Mouse (Mus musculus): ENCODE results near the gene 4921530L21Rik. TPM values are rescaled to one million over a fixed set of nuclear protein-coding genes. Genes with fewer than 3 reads are reported as not detected.
A peak's percentile ranks its signal among the peaks of the same experiment; 100 is the strongest.

4921530L21Rik gene
- polyA plus RNA-seq (2014; fragmentation: Nextera tagmentation; extraction: Ambion mirVana) = not detected in 2 replicates

DNA sequence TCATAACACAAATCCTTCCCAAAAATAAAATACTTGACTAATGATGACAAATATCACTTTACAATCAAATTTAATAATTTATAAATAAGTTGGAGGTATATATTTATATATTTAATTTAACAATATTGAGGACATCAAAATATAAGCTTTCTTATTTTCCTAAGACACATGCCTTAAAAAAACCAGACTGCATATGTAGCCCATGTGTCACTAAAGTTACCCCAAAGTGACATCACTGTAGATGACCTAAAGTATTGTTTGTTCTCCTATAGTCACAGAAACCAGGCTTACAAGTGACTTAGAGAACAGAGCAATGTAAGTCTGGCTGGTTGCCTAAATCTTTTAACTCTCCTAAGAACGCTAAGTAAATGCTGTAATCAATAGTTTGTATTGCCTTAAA, at the start of gene 4921530L21Rik:
Gene 4921530L21Rik, plus strand, starts transcription at position 301 of the 400 bp plus-strand sequence.
- Histone ChIP-seq H3K9ac (ENCODE audit: low read length) (no peak within 1 kb of the TSS), H3K4me1 (ENCODE audit: control insufficient read depth, insufficient read depth, low read length) (no peaks in the 10 kb centered on the region), H3K9me3 (ENCODE audit: control insufficient read depth, low read length) (no peaks in the 10 kb centered on the region), H3K36me3 (ENCODE audit: control insufficient read depth, insufficient read depth, low read length) (no peaks in the 10 kb centered on the region), H3K27me3 (ENCODE audit: control insufficient read depth, insufficient read depth, low read length) (no peaks in the 10 kb centered on the region), H3K4me2 (ENCODE audit: low read depth) (no peak within 1 kb of the TSS), H3K27ac (ENCODE audit: low read depth, low read length) (no peak within 1 kb of the TSS), H3K4me3 (ENCODE audit: low read depth, low read length) (no peak within 1 kb of the TSS)
- ATAC-seq (ENCODE audit: insufficient read depth, low FRiP score, low TSS enrichment) = no peak
- DNase-seq (ENCODE audit: low spot score) = no peak
- WGBS = 95% methylated on average over 1 of the region's 1 CpGs

DNA sequence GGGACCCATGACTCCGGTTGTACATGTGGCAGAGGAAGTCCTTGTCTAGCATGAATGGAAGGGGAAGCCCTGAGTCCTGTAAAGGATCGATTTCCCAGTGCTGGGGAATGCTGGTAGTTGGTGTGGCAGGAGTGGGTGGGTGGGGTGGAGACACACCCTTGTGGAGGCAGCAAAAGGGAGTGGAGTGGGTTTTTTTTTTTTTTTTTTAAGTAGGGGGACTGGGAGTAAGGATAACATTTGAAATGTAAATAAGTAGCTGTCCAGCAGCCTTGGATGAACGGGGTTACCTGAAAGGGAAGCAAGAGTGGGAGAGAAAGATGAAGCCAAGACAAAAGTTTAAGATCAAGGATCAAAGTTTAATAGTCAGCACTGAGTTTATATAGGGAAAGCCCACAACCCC, 47.2 kb upstream of the 4921530L21Rik start:
- WGBS = 66% methylated on average over 3 of the region's 3 CpGs

DNA sequence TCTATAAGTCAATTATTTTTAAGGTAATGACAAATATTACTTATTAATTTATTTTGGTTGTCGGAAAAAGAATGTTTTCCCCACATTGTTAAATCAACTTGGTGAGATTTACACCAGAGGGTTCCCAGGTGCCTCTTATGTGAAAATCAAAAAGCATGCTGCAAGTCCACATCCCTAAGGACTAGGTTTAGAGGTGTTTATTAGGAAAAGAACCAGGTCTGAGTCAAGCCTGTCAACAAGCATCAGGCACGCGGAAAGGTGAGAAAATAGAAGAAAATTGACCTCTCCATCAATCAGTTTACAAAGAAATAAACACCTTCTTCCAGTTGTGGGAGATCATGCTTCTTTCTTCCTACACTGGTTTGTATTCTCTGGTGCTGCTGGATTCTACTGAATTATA, 18.1 kb upstream of the 4921530L21Rik start:
- no peak overlapping the region for H3K9ac ChIP-seq (ENCODE audit: low read length)
- no peak for DNase-seq (ENCODE audit: low spot score)
- no peak overlapping the region for H3K4me2 ChIP-seq (ENCODE audit: low read depth)
- no peaks in the 10 kb centered on the region for H3K9me3 ChIP-seq (ENCODE audit: control insufficient read depth, low read length)
- no peaks in the 10 kb centered on the region for H3K4me1 ChIP-seq (ENCODE audit: control insufficient read depth, insufficient read depth, low read length)
- 88% methylated on average over 3 of the region's 3 CpGs for WGBS
- no peaks in the 10 kb centered on the region for H3K27me3 ChIP-seq (ENCODE audit: control insufficient read depth, insufficient read depth, low read length)
- H3K4me3 ChIP-seq (ENCODE audit: low read depth, low read length) = no peak overlapping the region
- no peaks in the 10 kb centered on the region for H3K36me3 ChIP-seq (ENCODE audit: control insufficient read depth, insufficient read depth, low read length)
- ATAC-seq (ENCODE audit: insufficient read depth, low FRiP score, low TSS enrichment) = no peak
- no peak overlapping the region for H3K27ac ChIP-seq (ENCODE audit: low read depth, low read length)

More for the DNA sequence above, 47.2 kb upstream of the 4921530L21Rik start:
- DNase-seq (ENCODE audit: low spot score) (no peak), ATAC-seq (ENCODE audit: insufficient read depth, low FRiP score, low TSS enrichment) (no peak)
- no peaks in the 10 kb centered on the region for H3K4me1 ChIP-seq (ENCODE audit: control insufficient read depth, insufficient read depth, low read length)
- no peaks in the 10 kb centered on the region for H3K36me3 ChIP-seq (ENCODE audit: control insufficient read depth, insufficient read depth, low read length)
- H3K9ac ChIP-seq (ENCODE audit: low read length) = no peak overlapping the region
- H3K27me3 ChIP-seq (ENCODE audit: control insufficient read depth, insufficient read depth, low read length) = no peaks in the 10 kb centered on the region
- H3K9me3 ChIP-seq (ENCODE audit: control insufficient read depth, low read length) = no peaks in the 10 kb centered on the region
- H3K27ac ChIP-seq (ENCODE audit: low read depth, low read length) = no peak overlapping the region
- no peak overlapping the region for H3K4me2 ChIP-seq (ENCODE audit: low read depth)
- no peak overlapping the region for H3K4me3 ChIP-seq (ENCODE audit: low read depth, low read length)

DNA sequence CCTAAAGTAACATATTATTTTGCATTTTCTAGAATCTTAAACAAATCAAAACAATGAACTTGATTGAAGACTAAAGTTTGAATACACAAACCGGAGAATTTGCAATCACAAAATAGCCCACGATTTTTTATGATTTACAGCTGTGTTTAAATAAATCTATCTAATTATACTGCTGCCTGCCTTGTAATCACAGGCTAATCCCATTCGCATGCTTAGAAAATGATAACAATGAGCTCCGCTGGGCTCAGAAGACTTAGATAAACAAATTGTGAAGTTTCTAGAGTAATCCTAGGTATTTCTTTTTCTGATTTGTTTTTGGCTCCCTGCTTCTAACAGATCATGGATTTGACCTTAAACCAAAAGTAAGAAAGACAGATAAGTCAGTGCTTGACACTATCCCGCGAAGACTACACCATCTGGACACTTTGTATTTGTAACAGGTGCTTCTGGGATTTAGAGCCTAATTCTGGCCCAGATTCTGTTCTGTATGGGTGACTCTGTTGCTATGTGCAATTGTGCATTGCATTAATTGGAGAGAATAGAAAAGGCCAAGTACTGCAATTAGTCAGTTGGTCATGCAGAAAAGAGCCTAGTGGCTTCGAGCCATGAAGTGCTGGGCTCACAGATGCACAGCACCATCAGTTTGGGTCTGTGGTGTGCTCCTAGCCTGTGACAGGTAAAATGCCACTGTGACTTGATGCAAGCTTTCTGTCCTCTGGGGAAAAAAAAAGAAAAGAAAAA, 15.2 kb upstream of the 4921530L21Rik start:
- H3K27me3 ChIP-seq (ENCODE audit: control insufficient read depth, insufficient read depth, low read length) = no peaks in the 10 kb centered on the region
- H3K27ac ChIP-seq (ENCODE audit: low read depth, low read length) = no peak overlapping the region
- DNase-seq (ENCODE audit: low spot score) = no peak
- H3K4me1 ChIP-seq (ENCODE audit: control insufficient read depth, insufficient read depth, low read length) = no peaks in the 10 kb centered on the region
- H3K9me3 ChIP-seq (ENCODE audit: control insufficient read depth, low read length) = no peaks in the 10 kb centered on the region
- peak; percentile 61; the same call in 1 of the 2 replicates for ATAC-seq (ENCODE audit: insufficient read depth, low FRiP score, low TSS enrichment)
- WGBS = 83% methylated on average over 7 of the region's 7 CpGs
- H3K9ac ChIP-seq (ENCODE audit: low read length) = no peak overlapping the region
- no peak overlapping the region for H3K4me2 ChIP-seq (ENCODE audit: low read depth)
- H3K4me3 ChIP-seq (ENCODE audit: low read depth, low read length) = no peak overlapping the region
- no peaks in the 10 kb centered on the region for H3K36me3 ChIP-seq (ENCODE audit: control insufficient read depth, insufficient read depth, low read length)

DNA sequence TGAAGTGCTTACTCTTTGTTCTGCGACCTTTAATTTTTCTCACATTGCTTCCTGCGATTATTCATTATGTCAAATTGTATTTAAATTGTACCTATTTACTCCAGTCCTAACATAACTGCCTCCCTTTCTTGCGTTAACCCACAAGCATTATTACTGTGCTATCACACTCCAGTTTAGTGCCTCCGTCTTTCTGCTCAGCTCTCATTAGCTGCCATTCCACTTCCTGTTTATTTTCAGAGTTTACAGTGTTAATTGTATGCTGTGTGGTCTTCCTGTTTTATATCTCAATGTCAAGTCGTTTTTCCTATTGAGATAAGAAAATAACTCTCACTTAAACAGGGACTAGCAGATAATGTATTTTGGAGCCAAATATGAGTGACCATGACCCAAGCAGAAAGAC, 9.0 kb upstream of the 4921530L21Rik start:
- Histone ChIP-seq H3K4me2 (ENCODE audit: low read depth) (no peak overlapping the region), H3K27ac (ENCODE audit: low read depth, low read length) (no peak overlapping the region), H3K27me3 (ENCODE audit: control insufficient read depth, insufficient read depth, low read length) (no peaks in the 10 kb centered on the region), H3K4me3 (ENCODE audit: low read depth, low read length) (no peak overlapping the region), H3K9ac (ENCODE audit: low read length) (no peak overlapping the region), H3K36me3 (ENCODE audit: control insufficient read depth, insufficient read depth, low read length) (no peaks in the 10 kb centered on the region), H3K9me3 (ENCODE audit: control insufficient read depth, low read length) (no peaks in the 10 kb centered on the region), H3K4me1 (ENCODE audit: control insufficient read depth, insufficient read depth, low read length) (no peaks in the 10 kb centered on the region)
- ATAC-seq (ENCODE audit: insufficient read depth, low FRiP score, low TSS enrichment) (no peak), DNase-seq (ENCODE audit: low spot score) (no peak)
- 79% methylated on average over 5 of the region's 5 CpGs for WGBS

DNA sequence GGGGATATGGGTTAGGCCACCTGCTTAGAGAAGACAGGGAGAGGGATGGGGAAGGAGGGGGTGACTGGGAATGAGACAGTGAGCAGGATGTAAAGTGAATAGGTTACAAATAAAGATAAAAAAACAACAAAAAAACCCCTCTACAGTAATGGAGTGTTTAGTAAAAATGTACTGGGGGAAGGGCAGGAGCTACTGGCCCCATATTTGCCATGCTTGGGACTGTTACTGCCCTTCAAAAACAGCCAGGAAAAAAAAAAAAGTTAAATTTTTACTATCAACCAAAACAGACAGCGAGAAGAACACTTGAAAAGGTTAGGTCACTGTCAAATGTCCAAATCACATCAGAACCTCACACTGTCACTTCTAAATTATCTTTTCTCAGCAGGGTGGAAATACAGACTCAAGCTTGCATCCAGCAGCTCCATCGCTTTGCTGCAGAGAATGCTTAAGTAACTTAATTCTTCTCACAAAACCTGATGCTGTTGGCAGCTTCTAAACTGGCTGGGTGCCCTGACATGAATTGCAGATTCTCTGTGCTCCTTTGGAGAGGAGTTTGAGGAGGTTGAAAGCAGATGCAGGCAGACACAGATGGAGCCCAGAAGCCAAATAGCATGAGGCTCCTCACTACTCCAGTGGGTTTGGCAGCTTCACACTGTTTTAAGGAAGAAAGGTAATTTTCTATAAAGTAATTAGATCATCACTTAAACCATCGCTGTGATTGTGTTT, 4.1 kb upstream of the 4921530L21Rik start:
- Histone ChIP-seq H3K27ac (ENCODE audit: low read depth, low read length) (no peak overlapping the region), H3K9me3 (ENCODE audit: control insufficient read depth, low read length) (no peaks in the 10 kb centered on the region), H3K4me3 (ENCODE audit: low read depth, low read length) (no peak overlapping the region), H3K4me2 (ENCODE audit: low read depth) (no peak overlapping the region), H3K9ac (ENCODE audit: low read length) (no peak overlapping the region), H3K36me3 (ENCODE audit: control insufficient read depth, insufficient read depth, low read length) (no peaks in the 10 kb centered on the region), H3K4me1 (ENCODE audit: control insufficient read depth, insufficient read depth, low read length) (no peaks in the 10 kb centered on the region), H3K27me3 (ENCODE audit: control insufficient read depth, insufficient read depth, low read length) (no peaks in the 10 kb centered on the region)
- ATAC-seq (ENCODE audit: insufficient read depth, low FRiP score, low TSS enrichment) = no peak
- no peak for DNase-seq (ENCODE audit: low spot score)
- 74% methylated on average over 3 of the region's 3 CpGs for WGBS

DNA sequence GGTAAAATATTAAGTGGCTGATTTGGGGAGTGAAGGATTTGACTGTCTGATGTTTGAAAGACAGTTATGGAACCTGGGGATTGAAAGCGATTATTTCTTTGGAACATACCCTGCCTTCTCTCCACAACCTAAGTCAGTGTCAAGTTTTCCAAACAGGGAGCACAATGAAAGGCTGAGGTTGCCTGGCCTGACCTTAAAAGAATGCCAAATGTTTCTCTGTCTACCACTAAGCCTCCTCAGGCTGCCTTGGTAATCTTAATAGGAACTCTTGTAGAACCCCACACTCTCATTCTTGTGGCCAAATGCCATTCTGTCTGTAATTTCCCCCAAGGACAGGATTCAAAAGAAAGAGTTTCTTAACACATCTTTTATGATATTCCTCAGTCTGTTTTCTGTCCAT, 3.5 kb upstream of the 4921530L21Rik start:
- no peak for ATAC-seq (ENCODE audit: insufficient read depth, low FRiP score, low TSS enrichment)
- WGBS = 96% methylated on average over 1 of the region's 1 CpGs
- H3K9me3 ChIP-seq (ENCODE audit: control insufficient read depth, low read length) = no peaks in the 10 kb centered on the region

DNA sequence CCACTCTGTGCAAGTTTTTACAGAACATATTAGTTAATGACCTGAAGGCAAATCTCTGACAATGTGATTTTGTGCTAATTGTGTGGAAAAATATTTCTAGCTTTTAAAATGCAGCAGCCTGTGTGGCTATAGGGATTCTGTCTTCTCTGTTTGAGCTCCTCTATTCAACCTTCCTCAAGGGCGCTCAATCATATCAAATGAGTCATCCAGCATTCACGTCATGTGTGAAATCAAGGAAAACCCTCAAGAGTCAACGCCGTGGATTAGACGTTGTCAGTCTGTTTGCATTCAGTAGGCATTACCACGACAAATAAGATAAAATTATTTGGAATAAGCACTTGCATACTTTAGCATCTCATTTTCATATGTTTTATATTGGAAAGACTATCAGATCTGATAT, 18.4 kb downstream of the 4921530L21Rik start:
- ATAC-seq (ENCODE audit: insufficient read depth, low FRiP score, low TSS enrichment) = no peak
- DNase-seq (ENCODE audit: low spot score) = no peak
- no peak overlapping the region for H3K4me3 ChIP-seq (ENCODE audit: low read depth, low read length)
- H3K9ac ChIP-seq (ENCODE audit: low read length) = no peak overlapping the region
- H3K4me2 ChIP-seq (ENCODE audit: low read depth) = no peak overlapping the region
- H3K9me3 ChIP-seq (ENCODE audit: control insufficient read depth, low read length) = no peaks in the 10 kb centered on the region
- H3K27me3 ChIP-seq (ENCODE audit: control insufficient read depth, insufficient read depth, low read length) = no peaks in the 10 kb centered on the region
- H3K4me1 ChIP-seq (ENCODE audit: control insufficient read depth, insufficient read depth, low read length) = no peaks in the 10 kb centered on the region
- H3K27ac ChIP-seq (ENCODE audit: low read depth, low read length) = no peak overlapping the region
- 58% methylated on average over 6 of the region's 6 CpGs for WGBS
- H3K36me3 ChIP-seq (ENCODE audit: control insufficient read depth, insufficient read depth, low read length) = no peaks in the 10 kb centered on the region

More for the DNA sequence above, 3.5 kb upstream of the 4921530L21Rik start:
- Histone ChIP-seq H3K4me2 (ENCODE audit: low read depth) (no peak overlapping the region), H3K4me1 (ENCODE audit: control insufficient read depth, insufficient read depth, low read length) (no peaks in the 10 kb centered on the region), H3K27me3 (ENCODE audit: control insufficient read depth, insufficient read depth, low read length) (no peaks in the 10 kb centered on the region), H3K27ac (ENCODE audit: low read depth, low read length) (no peak overlapping the region), H3K36me3 (ENCODE audit: control insufficient read depth, insufficient read depth, low read length) (no peaks in the 10 kb centered on the region), H3K9ac (ENCODE audit: low read length) (no peak overlapping the region), H3K4me3 (ENCODE audit: low read depth, low read length) (no peak overlapping the region)
- no peak for DNase-seq (ENCODE audit: low spot score)

Measured in neural tube, embryonic 11.5 days (tissue).